Mouse (Mus musculus) thymus, adult 2 months (tissue): ENCODE measurements around the gene Cerkl.

Experiments
- CTCF ChIP-seq: fragments of 200-500 bp; IDR thresholded peaks from 2 replicates; pipeline ENCODE4 v1.5.1; 2012; ENCODE audit warnings: mild to moderate bottlenecking, control low read depth, low read length, moderate library complexity, borderline replicate concordance; ENCODE audit not compliant: control insufficient read depth, poor library complexity, insufficient read depth; ENCODE audit errors: extremely low read depth
- POLR2A ChIP-seq: fragments of 200-500 bp; IDR thresholded peaks from 2 replicates; pipeline ENCODE4 v1.6.1; 2012; ENCODE audit warnings: mild to moderate bottlenecking, low read length, control low read depth, moderate library complexity; ENCODE audit not compliant: control insufficient read depth, poor library complexity, insufficient read depth; ENCODE audit errors: extremely low read depth

DNA sequence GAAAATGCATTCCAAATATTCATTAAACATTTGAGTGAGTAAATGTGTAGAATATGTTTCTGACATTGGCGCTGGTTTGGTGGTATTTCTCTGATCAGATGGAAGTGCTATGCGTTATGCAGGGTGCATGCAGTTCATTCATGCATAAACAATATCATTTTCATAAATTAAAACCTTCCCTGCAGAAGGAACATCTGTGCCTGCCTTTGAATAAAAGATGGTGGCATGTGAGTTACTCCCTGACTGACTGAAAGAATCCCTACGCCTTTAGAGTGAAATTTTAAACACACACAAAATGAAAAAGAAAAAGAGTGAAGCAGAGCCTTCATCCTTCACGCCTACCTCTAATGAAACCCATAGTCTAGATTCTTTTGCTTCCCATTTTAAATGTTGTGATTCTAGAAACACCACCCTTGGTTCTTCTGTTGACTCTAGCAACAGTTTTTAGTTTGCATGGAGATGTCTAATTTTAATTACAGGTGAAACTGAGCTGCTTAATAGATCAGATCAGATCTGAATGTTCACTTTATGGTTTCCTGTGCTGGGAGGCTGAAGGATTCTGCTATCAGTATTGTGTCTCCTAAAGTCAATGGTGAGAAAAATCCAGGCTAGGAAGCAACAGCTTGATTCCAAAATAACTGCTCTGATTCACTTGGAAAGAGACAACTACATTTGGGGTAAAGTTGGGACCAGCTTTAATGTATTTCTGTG is 5.7 kb downstream of the Cerkl start:
- TF ChIP-seq CTCF (no peak), POLR2A (no peak)
